Mouse (Mus musculus) cerebellum, adult 9-11 months (tissue): ENCODE results near the gene Abhd17a.

ENCODE experiments used
- DNase-seq: peaks from one replicate; pipeline ENCODE4 v3.0.0; 2022

The Abhd17a gene

GRCm38 (mm10) chr10:80589879-80590854, at the start of gene Abhd17a:
Gene Abhd17a, minus strand, starts transcription at chr10:80590341.
- peak; percentile 97 for DNase-seq

GRCm38 (mm10) chr10:80635345-80635744, 45.2 kb upstream of the Abhd17a start:
- no peak for DNase-seq

GRCm38 (mm10) chr10:80628925-80629324, 38.8 kb upstream of the Abhd17a start:
- DNase-seq = no peak

GRCm38 (mm10) chr10:80627685-80628084, 37.5 kb upstream of the Abhd17a start:
- no peak for DNase-seq

- DNase-seq = no peak
These were observed 35.6 kb upstream of the Abhd17a start for GRCm38 (mm10) chr10:80625764-80626163.

GRCm38 (mm10) chr10:80623457-80624191, 33.5 kb upstream of the Abhd17a start:
- peak; percentile 84 for DNase-seq

GRCm38 (mm10) chr10:80622661-80623456, 32.7 kb upstream of the Abhd17a start, which contains the start of gene Csnk1g2:
Gene Csnk1g2, plus strand, starts transcription at chr10:80622838.
- peak; percentile 89 for DNase-seq

- peak; percentile 100 for DNase-seq
These were observed 32.0 kb upstream of the Abhd17a start for GRCm38 (mm10) chr10:80621940-80622660.

GRCm38 (mm10) chr10:80621690-80621939, 31.5 kb upstream of the Abhd17a start:
- no peak for DNase-seq

- DNase-seq = peak; percentile 83
These were observed 30.9 kb upstream of the Abhd17a start for GRCm38 (mm10) chr10:80620796-80621689.

- DNase-seq = peak; percentile 65
These were observed 30.2 kb upstream of the Abhd17a start for GRCm38 (mm10) chr10:80620365-80620764.

GRCm38 (mm10) chr10:80619465-80620244, 29.5 kb upstream of the Abhd17a start:
- DNase-seq = no peak

GRCm38 (mm10) chr10:80618181-80618580, 28.0 kb upstream of the Abhd17a start:
- DNase-seq = no peak

GRCm38 (mm10) chr10:80614351-80614750, 24.2 kb upstream of the Abhd17a start:
- DNase-seq = no peak

- DNase-seq = no peak
These were observed 23.7 kb upstream of the Abhd17a start for GRCm38 (mm10) chr10:80613821-80614220.

- no peak for DNase-seq
These were observed 21.8 kb upstream of the Abhd17a start for GRCm38 (mm10) chr10:80611905-80612304.

- DNase-seq = peak; percentile 68
These were observed 20.9 kb upstream of the Abhd17a start for GRCm38 (mm10) chr10:80611024-80611423.

- DNase-seq = peak; percentile 94
These were observed 20.1 kb upstream of the Abhd17a start for GRCm38 (mm10) chr10:80610116-80610785.

- peak; percentile 60 for DNase-seq
These were observed 19.3 kb upstream of the Abhd17a start for GRCm38 (mm10) chr10:80609269-80609924.
